Mouse (Mus musculus): ENCODE data around the gene Rnase9. TPM values are rescaled to one million over a fixed set of nuclear protein-coding genes. Genes with fewer than 3 reads are reported as not detected.

Rnase9 gene
- total and polyA plus RNA-seq, 2 experiments from 2014 or later: not detected

DNA sequence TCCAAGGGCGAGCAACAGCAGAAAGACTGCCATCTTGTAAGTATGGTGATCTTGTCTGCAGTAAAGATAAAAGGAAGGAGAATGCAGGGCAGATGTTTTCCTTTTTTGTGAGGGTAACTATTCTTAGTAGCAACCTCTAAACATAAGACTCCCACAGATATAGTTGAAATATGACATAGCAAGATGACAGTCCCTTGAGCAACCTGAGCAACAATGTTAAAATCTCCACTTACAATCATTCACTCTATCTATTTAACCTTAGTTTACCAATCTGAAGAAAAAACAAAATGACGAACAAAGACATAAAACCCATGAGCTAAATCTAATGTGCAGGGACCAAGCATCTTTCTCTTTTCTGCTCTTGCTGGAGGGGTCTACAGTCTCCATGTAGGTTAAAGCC, 8.4 kb upstream of the Rnase9 start, which contains the start of gene Rnase11:
Gene Rnase11 (minus strand): TSS at position 101 of the 400 bp plus-strand sequence.
- no peak within 1 kb of the TSS for H3K27ac ChIP-seq
- no peaks in the 10 kb centered on the region for H3K36me3 ChIP-seq (ENCODE audit: insufficient read depth, low read length)
- no peaks in the 10 kb centered on the region for H3K4me1 ChIP-seq (ENCODE audit: insufficient read depth, low read length)
- TF ChIP-seq CTCF (IDR thresholded peaks at IDR 0.05; ENCODE audit: low read depth): no peak
- no peak within 1 kb of the TSS for H3K9ac ChIP-seq (replicated peaks; ENCODE audit: low read length)
- no peaks in the 10 kb centered on the region for H3K9me3 ChIP-seq (ENCODE audit: low read length)
- WGBS: 90% methylated on average over 2 of the region's 2 CpGs
- DNase-seq (ENCODE audit: low spot score): no peak
- H3K4me2 ChIP-seq (ENCODE audit: low read depth, low read length): no peak within 1 kb of the TSS
- H3K4me3 ChIP-seq (ENCODE audit: low read length): no peak within 1 kb of the TSS
- no peak for ATAC-seq
- no peaks in the 10 kb centered on the region for H3K27me3 ChIP-seq (ENCODE audit: insufficient read depth, low read length)

DNA sequence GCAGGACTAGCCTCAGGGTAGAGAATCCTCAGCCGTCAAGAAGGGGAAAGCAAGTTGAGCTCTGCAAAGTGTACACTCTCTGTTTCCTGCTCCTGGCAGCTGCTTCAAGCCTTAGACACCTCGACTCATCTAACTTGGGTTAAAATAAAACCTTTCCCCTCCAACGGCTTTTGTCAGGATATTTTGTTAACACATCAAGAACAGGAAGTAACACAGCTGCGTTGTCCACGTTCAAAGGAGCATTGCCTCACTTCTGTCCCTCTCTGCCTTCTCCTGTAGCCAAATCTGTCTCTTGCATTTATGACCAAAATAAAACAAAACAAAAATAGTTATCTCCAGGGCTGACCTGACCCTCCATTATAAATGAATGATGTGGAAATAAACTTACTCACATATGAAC, 6.2 kb upstream of the Rnase9 start:
- no peak for ATAC-seq
- no peak overlapping the region for H3K9ac ChIP-seq (replicated peaks; ENCODE audit: low read length)
- no peak overlapping the region for H3K4me2 ChIP-seq (ENCODE audit: low read depth, low read length)
- H3K4me1 ChIP-seq (ENCODE audit: insufficient read depth, low read length): no peaks in the 10 kb centered on the region
- no peak for TF ChIP-seq CTCF (IDR thresholded peaks at IDR 0.05; ENCODE audit: low read depth)
- WGBS: 78% methylated on average over 5 of the region's 5 CpGs
- no peak overlapping the region for H3K4me3 ChIP-seq (ENCODE audit: low read length)
- no peak overlapping the region for H3K27ac ChIP-seq
- H3K36me3 ChIP-seq (ENCODE audit: insufficient read depth, low read length): no peaks in the 10 kb centered on the region
- H3K9me3 ChIP-seq (ENCODE audit: low read length): no peaks in the 10 kb centered on the region
- DNase-seq (ENCODE audit: low spot score): no peak
- H3K27me3 ChIP-seq (ENCODE audit: insufficient read depth, low read length): no peaks in the 10 kb centered on the region

DNA sequence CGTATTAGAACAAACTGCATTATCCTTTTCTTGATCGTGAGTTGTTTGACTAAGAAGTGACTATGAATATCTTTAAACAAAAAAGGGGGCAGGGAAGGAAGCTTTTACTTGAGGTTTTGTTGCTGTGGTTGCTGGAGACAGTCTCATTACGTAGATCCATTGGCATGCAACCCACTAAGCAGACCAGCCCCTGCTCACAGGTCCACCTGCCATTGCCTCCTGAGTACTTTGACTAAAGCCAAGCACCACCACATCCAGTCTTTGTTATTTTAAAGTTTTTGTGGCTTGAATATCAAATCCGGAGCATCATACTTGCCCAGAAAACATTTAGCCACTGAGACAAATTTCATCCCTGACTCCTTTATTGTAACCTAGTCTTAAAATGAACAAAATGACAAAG, 5.5 kb downstream of the Rnase9 start:
- Histone ChIP-seq H3K4me1 (ENCODE audit: insufficient read depth, low read length) (no peaks in the 10 kb centered on the region), H3K9ac (replicated peaks; ENCODE audit: low read length) (no peak overlapping the region), H3K27me3 (ENCODE audit: insufficient read depth, low read length) (no peaks in the 10 kb centered on the region), H3K9me3 (ENCODE audit: low read length) (no peaks in the 10 kb centered on the region), H3K4me3 (ENCODE audit: low read length) (no peak overlapping the region), H3K36me3 (ENCODE audit: insufficient read depth, low read length) (no peaks in the 10 kb centered on the region), H3K4me2 (ENCODE audit: low read depth, low read length) (no peak overlapping the region), H3K27ac (no peak overlapping the region)
- 81% methylated on average over 4 of the region's 4 CpGs for WGBS
- no peak for DNase-seq (ENCODE audit: low spot score)
- ATAC-seq: no peak
- no peak for TF ChIP-seq CTCF (IDR thresholded peaks at IDR 0.05; ENCODE audit: low read depth)

DNA sequence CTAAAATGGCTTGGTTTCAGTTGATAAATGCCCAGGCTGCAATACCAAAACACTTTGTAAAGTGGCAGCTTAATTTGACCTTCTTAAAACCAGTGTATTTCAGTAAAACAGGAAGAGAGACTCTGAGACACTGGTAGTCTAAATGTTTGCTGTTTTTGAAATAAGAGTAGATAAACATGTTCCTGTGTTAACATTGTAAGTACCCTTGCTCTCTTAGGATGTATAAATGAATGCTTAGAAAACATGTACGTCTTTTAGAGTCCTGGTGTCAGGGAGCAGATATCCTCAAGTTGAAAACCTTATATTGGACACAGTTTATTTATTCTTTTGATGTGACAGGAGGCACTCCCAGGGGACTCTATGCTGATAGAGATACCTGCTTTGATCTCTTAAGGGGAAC, 6.5 kb downstream of the Rnase9 start:
- H3K27ac ChIP-seq: no peak overlapping the region
- no peak overlapping the region for H3K4me2 ChIP-seq (ENCODE audit: low read depth, low read length)
- H3K36me3 ChIP-seq (ENCODE audit: insufficient read depth, low read length): no peaks in the 10 kb centered on the region
- DNase-seq (ENCODE audit: low spot score) (no peak), ATAC-seq (no peak)
- no peaks in the 10 kb centered on the region for H3K9me3 ChIP-seq (ENCODE audit: low read length)
- WGBS: 56% methylated on average over 1 of the region's 1 CpGs
- no peak for TF ChIP-seq CTCF (IDR thresholded peaks at IDR 0.05; ENCODE audit: low read depth)
- no peak overlapping the region for H3K4me3 ChIP-seq (ENCODE audit: low read length)
- H3K4me1 ChIP-seq (ENCODE audit: insufficient read depth, low read length): no peaks in the 10 kb centered on the region
- no peak overlapping the region for H3K9ac ChIP-seq (replicated peaks; ENCODE audit: low read length)
- H3K27me3 ChIP-seq (ENCODE audit: insufficient read depth, low read length): no peaks in the 10 kb centered on the region

DNA sequence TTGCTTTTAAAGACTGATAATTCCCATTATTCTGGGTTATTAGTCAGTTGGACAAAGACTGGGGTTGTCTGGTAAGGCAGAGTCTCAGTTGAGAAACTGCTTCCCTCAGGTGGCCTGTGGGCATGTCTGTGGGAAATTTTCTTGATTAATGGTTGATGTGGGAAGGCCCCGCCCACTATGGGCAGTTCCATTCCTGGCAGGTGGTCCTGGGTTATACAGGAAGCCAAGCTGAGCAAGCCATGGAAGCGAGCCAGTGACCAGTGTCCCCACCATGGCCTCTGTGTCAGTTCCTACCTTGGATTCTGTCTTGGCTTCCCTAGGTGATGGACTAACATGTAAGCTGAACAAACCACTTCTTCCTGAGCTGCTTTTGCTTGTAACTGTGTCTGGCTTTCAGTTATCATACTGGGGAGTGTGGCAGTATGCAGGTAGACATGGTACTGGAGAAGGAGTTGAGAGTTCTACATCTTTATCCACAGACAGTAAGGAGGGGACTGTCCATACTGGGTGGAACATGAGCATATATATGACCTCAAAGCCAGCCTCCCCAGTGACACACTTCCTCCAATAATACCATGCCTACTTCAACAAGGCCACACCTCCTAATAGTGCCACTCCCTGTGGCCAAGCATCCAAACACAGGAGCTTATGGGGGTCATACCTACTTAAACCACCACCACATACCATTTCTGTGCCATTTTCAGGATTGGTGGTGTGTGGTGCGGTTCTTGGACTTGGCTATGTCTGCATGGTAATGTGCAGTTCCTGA, 14.1 kb downstream of the Rnase9 start:
- Histone ChIP-seq H3K4me1 (ENCODE audit: insufficient read depth, low read length) (no peaks in the 10 kb centered on the region), H3K4me2 (ENCODE audit: low read depth, low read length) (no peak overlapping the region), H3K9me3 (ENCODE audit: low read length) (no peaks in the 10 kb centered on the region), H3K36me3 (ENCODE audit: insufficient read depth, low read length) (no peaks in the 10 kb centered on the region), H3K27me3 (ENCODE audit: insufficient read depth, low read length) (no peaks in the 10 kb centered on the region), H3K9ac (replicated peaks; ENCODE audit: low read length) (no peak overlapping the region), H3K27ac (no peak overlapping the region), H3K4me3 (ENCODE audit: low read length) (no peak overlapping the region)
- DNase-seq (ENCODE audit: low spot score) (no peak), ATAC-seq (no peak)
- no peak for TF ChIP-seq CTCF (IDR thresholded peaks at IDR 0.05; ENCODE audit: low read depth)
- 64% methylated on average over 3 of the region's 3 CpGs for WGBS

DNA sequence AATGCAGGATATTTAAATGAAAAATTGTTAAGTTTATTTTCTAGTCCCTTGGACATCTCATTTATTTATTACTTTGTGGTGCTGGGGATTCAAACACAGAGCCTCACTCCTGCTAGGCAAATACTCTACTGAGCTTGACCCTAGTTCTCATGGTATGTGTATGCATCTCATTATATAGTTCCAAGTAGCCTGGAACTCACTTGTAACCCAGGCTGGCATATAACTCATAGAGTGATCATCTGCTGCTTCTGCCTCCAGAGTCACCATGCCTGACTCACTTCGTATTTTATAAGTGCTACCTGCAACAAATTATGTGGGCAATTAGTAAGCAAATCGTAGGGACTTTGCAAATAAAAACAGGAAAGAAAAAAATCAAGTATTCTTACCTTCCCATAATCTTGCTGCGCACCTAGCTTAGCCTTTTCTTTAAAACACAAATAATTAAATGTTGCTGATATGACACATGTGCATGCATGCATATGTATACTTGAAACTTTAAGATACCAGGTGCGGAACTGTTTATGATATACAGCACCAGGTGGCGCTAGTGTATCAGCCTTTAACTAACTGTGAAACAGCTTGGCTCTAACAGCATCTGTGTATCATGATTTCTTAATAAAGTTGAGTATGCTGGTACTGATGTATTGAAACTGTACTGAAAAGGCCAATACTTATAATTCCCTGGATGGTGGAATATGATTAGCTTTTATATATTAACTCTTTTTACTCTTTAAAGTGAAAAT, 15.1 kb downstream of the Rnase9 start:
- no peak overlapping the region for H3K27ac ChIP-seq
- H3K4me2 ChIP-seq (ENCODE audit: low read depth, low read length): no peak overlapping the region
- TF ChIP-seq CTCF (IDR thresholded peaks at IDR 0.05; ENCODE audit: low read depth): peak; percentile 79
- H3K9ac ChIP-seq (replicated peaks; ENCODE audit: low read length): no peak overlapping the region
- peak; percentile 84 for DNase-seq (ENCODE audit: low spot score)
- H3K27me3 ChIP-seq (ENCODE audit: insufficient read depth, low read length): no peaks in the 10 kb centered on the region
- ATAC-seq: peak; percentile 62; the same call in 1 of the 2 replicates
- H3K36me3 ChIP-seq (ENCODE audit: insufficient read depth, low read length): no peaks in the 10 kb centered on the region
- H3K4me1 ChIP-seq (ENCODE audit: insufficient read depth, low read length): no peaks in the 10 kb centered on the region
- no peaks in the 10 kb centered on the region for H3K9me3 ChIP-seq (ENCODE audit: low read length)
- H3K4me3 ChIP-seq (ENCODE audit: low read length): no peak overlapping the region
- 39% methylated on average over 5 of the region's 5 CpGs for WGBS

DNA sequence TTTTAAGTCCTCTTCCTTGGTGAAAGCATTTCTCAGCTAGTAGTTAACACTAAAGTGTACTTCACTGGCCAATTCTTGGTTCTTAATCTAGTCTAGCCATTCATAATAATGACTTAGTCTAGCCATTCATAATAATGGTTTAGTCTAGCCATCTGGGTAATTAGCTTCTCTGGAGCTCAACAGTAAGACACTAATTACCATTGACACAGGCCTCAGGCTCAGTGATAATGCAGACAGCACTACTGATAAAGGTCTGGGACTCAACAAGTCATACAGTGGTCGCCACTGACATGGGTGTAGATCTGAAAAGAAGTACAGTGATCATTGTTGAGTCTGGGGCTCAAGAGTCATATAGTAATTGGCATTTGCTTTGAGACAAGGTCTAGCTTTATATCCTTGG, 16.8 kb downstream of the Rnase9 start:
- H3K27ac ChIP-seq: no peak overlapping the region
- no peak overlapping the region for H3K4me2 ChIP-seq (ENCODE audit: low read depth, low read length)
- no peaks in the 10 kb centered on the region for H3K36me3 ChIP-seq (ENCODE audit: insufficient read depth, low read length)
- no peak for TF ChIP-seq CTCF (IDR thresholded peaks at IDR 0.05; ENCODE audit: low read depth)
- H3K4me1 ChIP-seq (ENCODE audit: insufficient read depth, low read length): no peaks in the 10 kb centered on the region
- no peaks in the 10 kb centered on the region for H3K9me3 ChIP-seq (ENCODE audit: low read length)
- DNase-seq (ENCODE audit: low spot score): no peak
- no peaks in the 10 kb centered on the region for H3K27me3 ChIP-seq (ENCODE audit: insufficient read depth, low read length)
- 86% methylated on average over 1 of the region's 1 CpGs for WGBS
- no peak overlapping the region for H3K9ac ChIP-seq (replicated peaks; ENCODE audit: low read length)
- no peak for ATAC-seq
- no peak overlapping the region for H3K4me3 ChIP-seq (ENCODE audit: low read length)
